Mouse (Mus musculus): ENCODE results near the gene Hivep2.
A peak's percentile ranks its signal among the peaks of the same experiment; 100 is the strongest.

Hivep2 gene

GRCm38 (mm10) chr10:13965974-13966829, at the start of gene Hivep2:
Gene Hivep2, plus strand, starts transcription at chr10:13966075.
- peak; percentile 43 to 55 for DNase-seq (ENCODE audit: low spot score in 2 of 2)

- DNase-seq (ENCODE audit: low spot score in 2 of 2): peak in 1 of 2 experiments; percentile 24
These were observed 49.1 kb upstream of the Hivep2 start for GRCm38 (mm10) chr10:13916645-13917342.

GRCm38 (mm10) chr10:13921641-13922385, 44.1 kb upstream of the Hivep2 start:
- peak in 1 of 2 experiments; percentile 13 for DNase-seq (ENCODE audit: low spot score in 2 of 2)

- DNase-seq (ENCODE audit: low spot score in 2 of 2): no peak
These were observed 36.6 kb upstream of the Hivep2 start for GRCm38 (mm10) chr10:13929306-13929705.

- no peak for DNase-seq (ENCODE audit: low spot score in 2 of 2)
These were observed 33.7 kb upstream of the Hivep2 start for GRCm38 (mm10) chr10:13932147-13932546.

GRCm38 (mm10) chr10:13933320-13933719, 32.6 kb upstream of the Hivep2 start:
- DNase-seq (ENCODE audit: low spot score in 2 of 2): no peak

GRCm38 (mm10) chr10:13935646-13936045, 30.2 kb upstream of the Hivep2 start:
- peak in 1 of 2 experiments; percentile 11 for DNase-seq (ENCODE audit: low spot score in 2 of 2)

- no peak for DNase-seq (ENCODE audit: low spot score in 2 of 2)
These were observed 24.5 kb upstream of the Hivep2 start for GRCm38 (mm10) chr10:13941406-13941805.

- no peak for DNase-seq (ENCODE audit: low spot score in 2 of 2)
These were observed 22.2 kb upstream of the Hivep2 start for GRCm38 (mm10) chr10:13943706-13944105.

- DNase-seq (ENCODE audit: low spot score in 2 of 2): no peak
These were observed 19.4 kb upstream of the Hivep2 start for GRCm38 (mm10) chr10:13946498-13946897.

- DNase-seq (ENCODE audit: low spot score in 2 of 2): no peak
These were observed 2.9 kb upstream of the Hivep2 start for GRCm38 (mm10) chr10:13962965-13963364.

- DNase-seq (ENCODE audit: low spot score in 2 of 2): no peak
These were observed 1.9 kb upstream of the Hivep2 start for GRCm38 (mm10) chr10:13963908-13964500.

GRCm38 (mm10) chr10:13964501-13965281, 1.2 kb upstream of the Hivep2 start:
- peak; percentile 81 for DNase-seq (ENCODE audit: low spot score in 2 of 2)

GRCm38 (mm10) chr10:13965316-13965973, 430 bp upstream of the Hivep2 start:
- peak; percentile 86 to 87 for DNase-seq (ENCODE audit: low spot score in 2 of 2)

GRCm38 (mm10) chr10:13966830-13967450, 1.1 kb downstream of the Hivep2 start:
- DNase-seq (ENCODE audit: low spot score in 2 of 2): peak; percentile 46 to 62

- DNase-seq (ENCODE audit: low spot score in 2 of 2): peak; percentile 81 to 87
These were observed 1.8 kb downstream of the Hivep2 start for GRCm38 (mm10) chr10:13967451-13968233.

GRCm38 (mm10) chr10:13968234-13968555, 2.3 kb downstream of the Hivep2 start:
- DNase-seq (ENCODE audit: low spot score in 2 of 2): no peak

GRCm38 (mm10) chr10:13968989-13969388, 3.1 kb downstream of the Hivep2 start:
- DNase-seq (ENCODE audit: low spot score in 2 of 2): peak in 1 of 2 experiments; percentile 43

GRCm38 (mm10) chr10:13970321-13970720, 4.4 kb downstream of the Hivep2 start:
- DNase-seq (ENCODE audit: low spot score in 2 of 2): no peak

Measured in frontal cortex, postnatal 36 days (tissue).